Mouse (Mus musculus) intestine, embryonic 15.5 days (tissue): Measurements from ENCODE around the gene Kbtbd12. TPM values are rescaled to one million over a fixed set of nuclear protein-coding genes. Genes with fewer than 3 reads are reported as not detected.

Experiments
- ATAC-seq: fragments of 200-750 bp; cut with Nextera tagmentation; 2 replicates; pipeline ENCODE4 v1.8.0; 2017; ENCODE audit warnings: moderate TSS enrichment, moderate library complexity
- H3K27ac ChIP-seq: fragments of 300-500 bp; sonication (generic); 2 replicates; pipeline ENCODE4 v1.5.1; 2015; ENCODE audit warnings: mild to moderate bottlenecking, inconsistent platforms
- H3K27me3 ChIP-seq: fragments of 300-500 bp; sonication (generic); replicated peaks from 2 replicates; pipeline ENCODE4 v1.6.1; 2015; ENCODE audit warnings: inconsistent platforms
- H3K36me3 ChIP-seq: fragments of 300-500 bp; sonication (generic); 2 replicates; pipeline ENCODE4 v1.6.1; 2015; ENCODE audit warnings: inconsistent platforms
- H3K4me1 ChIP-seq: fragments of 300-500 bp; sonication (generic); replicated peaks from 2 replicates; pipeline ENCODE4 v1.6.1; 2015; ENCODE audit warnings: inconsistent platforms
- H3K4me2 ChIP-seq: fragments of 300-500 bp; sonication (generic); replicated peaks from 2 replicates; pipeline ENCODE4 v1.6.1; 2015; ENCODE audit warnings: mild to moderate bottlenecking, inconsistent platforms
- H3K4me3 ChIP-seq: fragments of 300-500 bp; sonication (generic); replicated peaks from 2 replicates; pipeline ENCODE4 v1.5.1; 2015; ENCODE audit warnings: inconsistent platforms
- H3K9ac ChIP-seq: fragments of 300-500 bp; sonication (generic); 2 replicates; pipeline ENCODE4 v1.6.1; 2015; ENCODE audit warnings: inconsistent platforms
- H3K9me3 ChIP-seq: fragments of 300-500 bp; sonication (generic); 2 replicates; pipeline ENCODE4 v1.6.1; 2016; ENCODE audit warnings: inconsistent platforms
- WGBS: fragments of 180-500 bp; shearing (Covaris S2); methylation state at CpG from one replicate; pipeline ENCODE4 v1.1.7; 2015; 5-methylcytosine and 5-hydroxymethylcytosine counted together
- polyA plus RNA-seq: library from polyadenylated mRNA; unstranded; fragments of >200 nt; fragmentation: Nextera tagmentation; extraction: Ambion mirVana; gene quantifications from 2 replicates; pipeline ENCODE4 v1.2.1, GENCODE M21; 2015

Kbtbd12 gene
- polyA plus RNA-seq = 0.46 and 0.78 TPM in 2 replicates

DNA sequence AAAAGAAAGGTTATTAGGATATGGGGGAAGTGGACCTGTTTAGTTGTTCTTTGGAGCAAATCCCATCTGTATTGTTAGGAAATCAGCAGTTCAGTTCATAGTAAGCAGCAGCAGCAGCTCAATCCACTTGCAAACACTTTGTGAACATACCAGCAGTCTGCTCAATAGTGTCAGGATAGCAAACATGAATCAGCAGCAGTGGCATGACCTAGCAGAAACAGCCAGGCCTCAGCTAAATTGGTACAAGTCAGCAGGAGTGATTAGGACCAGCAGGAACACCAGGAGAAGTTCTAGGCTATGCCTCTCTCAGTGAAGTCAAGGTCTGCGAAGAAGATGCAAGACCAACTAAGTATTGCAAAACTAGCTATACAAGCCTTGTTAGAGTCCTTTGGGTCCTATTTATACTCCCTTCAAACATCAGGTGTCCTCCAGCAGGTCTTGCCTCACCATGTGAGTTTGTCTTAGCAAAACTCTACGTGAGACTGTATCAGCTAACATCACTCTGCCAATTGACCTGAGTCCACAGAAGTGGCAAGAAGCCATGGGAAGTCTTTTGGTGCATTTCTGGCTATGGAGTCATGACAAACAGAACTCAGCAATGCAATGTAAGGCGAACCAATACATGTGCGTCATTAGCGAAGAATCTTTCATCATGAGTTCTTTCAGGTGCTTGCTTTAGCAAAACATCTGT lies at the start of gene Kbtbd12:
Gene Kbtbd12 (minus strand): TSS at position 340 of the 691 bp plus-strand sequence.
- Histone ChIP-seq H3K36me3 (no peaks in the 10 kb centered on the region), H3K9me3 (no peaks in the 10 kb centered on the region), H3K9ac (no peak within 1 kb of the TSS), H3K4me2 (no peak within 1 kb of the TSS), H3K27ac (no peak within 1 kb of the TSS), H3K4me3 (no peak within 1 kb of the TSS), H3K27me3 (no peaks in the 10 kb centered on the region), H3K4me1 (0 out of 2 replicates have a peak, but pooled peaks cover 5% of the 10 kb centered on the region)
- WGBS = 93% methylated on average over 5 of the region's 5 CpGs
- no peak for ATAC-seq

DNA sequence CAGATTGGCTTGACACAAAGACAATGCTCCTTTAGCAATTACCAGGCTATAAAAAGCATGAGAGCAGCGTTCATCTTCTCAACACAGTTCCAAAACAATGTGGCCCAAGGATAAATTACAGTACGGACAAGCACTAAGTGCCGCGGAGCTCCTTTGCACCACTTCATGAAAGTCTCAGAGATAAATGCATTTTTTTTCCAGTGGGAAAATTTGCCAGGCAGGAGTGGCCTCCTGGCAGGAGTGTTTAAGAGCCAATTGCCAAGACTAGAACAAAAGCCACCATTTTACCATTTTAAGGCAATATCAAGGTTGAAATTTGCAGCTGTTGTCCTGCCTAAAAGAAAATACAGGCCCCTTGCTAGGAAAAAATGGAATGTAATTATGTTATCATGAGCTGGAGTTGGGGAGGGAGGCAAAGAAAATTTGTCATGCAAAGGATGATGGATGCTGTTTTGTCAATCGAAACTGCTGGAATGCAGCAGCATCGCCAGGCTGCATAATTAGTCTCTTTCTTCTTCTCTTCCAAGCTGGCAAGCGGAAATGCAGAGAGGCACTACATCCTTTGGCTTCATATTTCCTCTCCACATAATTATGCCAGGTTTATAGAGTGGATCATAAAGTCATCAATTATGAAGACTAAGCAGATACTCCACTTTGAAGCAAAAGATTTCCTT lies 45.8 kb upstream of the Kbtbd12 start:
- Histone ChIP-seq H3K4me1 (peaks cover 5% of the 10 kb centered on the region), H3K27ac (peak overlapping the region; percentile 15; the same call in 1 of the 2 replicates), H3K27me3 (no peaks in the 10 kb centered on the region), H3K4me2 (no peak overlapping the region), H3K4me3 (no peak overlapping the region), H3K9me3 (no peaks in the 10 kb centered on the region), H3K9ac (no peak overlapping the region), H3K36me3 (no peaks in the 10 kb centered on the region)
- ATAC-seq = no peak
- WGBS = 28% methylated on average over 7 of the region's 7 CpGs

DNA sequence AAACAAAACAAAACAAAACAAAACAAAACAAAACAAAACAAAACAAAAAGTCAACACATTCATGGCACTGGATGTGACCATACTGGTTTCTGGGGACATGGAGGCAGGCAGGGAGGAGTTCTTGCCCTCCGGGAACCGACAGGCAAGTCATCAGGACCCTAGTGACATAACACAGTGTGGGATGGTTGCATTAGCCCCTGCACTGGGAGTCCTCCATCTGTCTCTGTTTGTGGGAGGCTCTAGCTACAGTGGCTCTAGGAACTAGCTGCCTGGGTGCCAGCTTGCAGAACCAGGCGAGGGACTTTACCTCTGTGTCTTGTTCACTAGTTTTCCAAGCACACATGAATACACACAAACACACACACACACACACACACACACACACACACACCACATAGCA lies 43.3 kb upstream of the Kbtbd12 start:
- no peak overlapping the region for H3K4me2 ChIP-seq
- H3K36me3 ChIP-seq = no peaks in the 10 kb centered on the region
- peaks cover 3% of the 10 kb centered on the region; the same call in 1 of the 2 replicates for H3K4me1 ChIP-seq
- H3K9ac ChIP-seq = no peak overlapping the region
- H3K9me3 ChIP-seq = no peaks in the 10 kb centered on the region
- WGBS = 81% methylated on average over 3 of the region's 3 CpGs
- H3K4me3 ChIP-seq = no peak overlapping the region
- H3K27ac ChIP-seq = no peak overlapping the region
- no peak for ATAC-seq
- H3K27me3 ChIP-seq = no peaks in the 10 kb centered on the region

DNA sequence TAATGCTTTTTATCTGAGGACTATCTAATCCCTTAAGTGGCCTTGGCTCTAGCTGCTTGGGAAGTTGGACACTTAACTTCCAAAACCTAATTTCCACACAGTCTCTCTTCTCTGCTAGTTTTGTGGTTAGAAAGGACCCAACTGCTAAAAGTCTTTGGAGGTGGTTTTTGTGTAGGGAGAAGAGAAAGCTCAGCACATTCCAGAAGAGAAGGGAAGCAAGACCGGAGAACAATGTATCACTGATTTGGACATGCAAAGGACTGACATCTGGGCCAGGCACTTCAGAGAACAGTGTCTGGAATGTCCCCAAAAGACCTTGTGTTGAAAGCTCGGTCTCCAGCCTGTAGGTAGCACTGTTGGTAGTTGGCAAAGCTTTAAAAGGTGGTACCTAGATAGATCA lies 40.0 kb upstream of the Kbtbd12 start:
- H3K4me1 ChIP-seq = no peaks in the 10 kb centered on the region
- ATAC-seq = no peak
- no peaks in the 10 kb centered on the region for H3K27me3 ChIP-seq
- H3K4me3 ChIP-seq = no peak overlapping the region
- WGBS = 65% methylated on average over 2 of the region's 2 CpGs
- no peaks in the 10 kb centered on the region for H3K36me3 ChIP-seq
- no peak overlapping the region for H3K4me2 ChIP-seq
- no peak overlapping the region for H3K9ac ChIP-seq
- H3K27ac ChIP-seq = no peak overlapping the region
- no peaks in the 10 kb centered on the region for H3K9me3 ChIP-seq

DNA sequence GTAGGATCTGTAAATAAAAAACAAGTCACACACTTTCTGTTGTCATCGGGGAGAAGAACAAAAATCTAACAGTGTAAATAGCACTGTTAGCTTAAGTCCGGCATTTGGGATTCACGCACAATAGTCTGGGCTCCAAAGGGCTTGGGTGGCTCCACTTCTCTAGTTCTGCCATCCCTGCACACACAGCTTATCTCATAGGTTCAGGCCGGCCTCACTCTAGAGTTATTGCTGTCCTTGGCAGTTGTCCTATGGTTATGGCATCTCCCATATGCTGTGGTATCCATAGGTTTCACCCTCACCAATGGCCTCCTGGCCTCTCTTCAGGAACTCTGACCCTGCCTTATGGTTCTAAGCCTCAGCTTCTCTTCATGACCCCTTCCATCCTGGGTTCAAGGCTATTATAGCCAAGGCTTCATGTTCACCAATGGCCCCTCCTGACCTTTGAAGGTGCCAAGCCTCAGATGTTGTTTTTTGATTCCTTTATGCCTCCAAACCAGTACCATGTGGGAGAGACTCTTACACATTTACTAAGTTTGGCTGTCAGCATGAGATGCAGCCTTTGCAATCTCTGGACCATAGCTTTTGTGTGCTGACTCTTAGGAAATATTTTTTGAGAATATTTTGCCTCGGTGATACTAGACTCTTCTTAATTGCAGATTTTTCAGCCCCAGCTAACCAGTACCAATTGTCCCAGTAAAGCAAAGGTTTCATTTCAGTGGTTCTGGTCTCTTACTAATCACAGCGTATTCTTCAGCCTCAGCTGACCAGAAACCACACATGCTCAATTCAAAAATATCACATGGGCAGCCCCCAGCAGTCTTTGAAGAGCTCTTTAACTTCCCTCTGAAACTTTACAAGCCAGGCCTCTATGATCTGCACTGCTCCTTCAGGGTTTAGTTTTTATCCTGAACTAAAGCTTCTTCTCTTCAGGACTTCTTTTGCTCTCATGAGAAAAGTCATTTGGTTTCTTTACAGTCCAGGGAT lies 39.3 kb upstream of the Kbtbd12 start:
- Histone ChIP-seq H3K4me2 (no peak overlapping the region), H3K27ac (no peak overlapping the region), H3K9ac (no peak overlapping the region), H3K36me3 (no peaks in the 10 kb centered on the region), H3K4me3 (no peak overlapping the region), H3K27me3 (no peaks in the 10 kb centered on the region), H3K9me3 (no peaks in the 10 kb centered on the region), H3K4me1 (no peaks in the 10 kb centered on the region)
- no peak for ATAC-seq
- 91% methylated on average over 6 of the region's 6 CpGs for WGBS

DNA sequence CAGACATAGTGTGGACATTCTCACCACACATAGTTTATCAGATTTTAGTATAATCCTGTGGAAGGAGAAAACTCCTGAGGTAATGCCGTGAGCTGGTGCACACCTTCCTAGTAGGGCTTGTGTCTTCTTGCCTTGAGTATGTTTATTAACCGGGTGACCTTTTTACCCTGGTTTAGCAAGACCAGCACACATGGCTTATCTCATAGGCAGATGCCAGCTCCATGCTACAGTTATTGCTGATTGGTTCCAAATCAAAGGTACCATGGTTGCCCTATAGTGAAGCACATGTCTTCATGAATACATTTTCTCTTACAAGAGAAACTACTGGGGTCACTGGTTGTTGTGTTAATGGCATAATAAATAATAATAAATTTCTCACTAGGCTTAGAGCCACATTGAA lies 38.1 kb upstream of the Kbtbd12 start:
- H3K4me1 ChIP-seq = no peaks in the 10 kb centered on the region
- no peak overlapping the region for H3K4me2 ChIP-seq
- 70% methylated on average over 2 of the region's 2 CpGs for WGBS
- no peak for ATAC-seq
- H3K9me3 ChIP-seq = no peaks in the 10 kb centered on the region
- no peak overlapping the region for H3K27ac ChIP-seq
- H3K36me3 ChIP-seq = no peaks in the 10 kb centered on the region
- H3K9ac ChIP-seq = no peak overlapping the region
- H3K4me3 ChIP-seq = no peak overlapping the region
- H3K27me3 ChIP-seq = no peaks in the 10 kb centered on the region

GRCm38 (mm10) chr6:88662284-88662683 lies 24.5 kb upstream of the Kbtbd12 start:
- no peak overlapping the region for H3K27ac ChIP-seq
- 83% methylated on average over 3 of the region's 3 CpGs for WGBS
- no peak overlapping the region for H3K4me2 ChIP-seq
- ATAC-seq = no peak
- H3K4me1 ChIP-seq = no peaks in the 10 kb centered on the region
- no peaks in the 10 kb centered on the region for H3K27me3 ChIP-seq
- H3K36me3 ChIP-seq = no peaks in the 10 kb centered on the region
- no peak overlapping the region for H3K4me3 ChIP-seq
- no peaks in the 10 kb centered on the region for H3K9me3 ChIP-seq
- no peak overlapping the region for H3K9ac ChIP-seq

DNA sequence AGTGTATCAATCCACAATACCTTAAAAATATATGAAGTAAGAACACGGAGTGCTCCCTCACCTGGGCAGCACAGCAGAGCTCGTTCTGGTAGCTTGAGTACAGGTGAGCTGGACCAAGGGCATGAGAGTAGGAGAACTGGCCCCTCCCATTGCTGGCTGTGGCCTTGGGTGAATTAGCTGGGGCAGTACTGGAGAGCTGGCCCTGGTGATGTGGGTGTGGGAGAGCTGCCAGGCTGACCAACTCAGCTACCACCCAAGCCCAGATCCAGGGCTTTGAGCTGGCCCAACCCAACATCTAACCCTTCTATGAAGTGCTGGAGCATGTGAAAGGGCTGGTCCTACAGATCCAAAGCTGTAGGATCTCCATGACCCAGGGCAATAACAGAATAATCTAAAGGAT lies 23.9 kb upstream of the Kbtbd12 start:
- ATAC-seq = no peak; the same call in 1 of the 2 replicates
- Histone ChIP-seq H3K4me2 (no peak overlapping the region), H3K36me3 (no peaks in the 10 kb centered on the region), H3K27me3 (no peaks in the 10 kb centered on the region), H3K9ac (no peak overlapping the region), H3K27ac (no peak overlapping the region), H3K9me3 (no peaks in the 10 kb centered on the region), H3K4me3 (no peak overlapping the region), H3K4me1 (no peaks in the 10 kb centered on the region)
- 88% methylated on average over 2 of the region's 2 CpGs for WGBS

GRCm38 (mm10) chr6:88647564-88648295 lies 10.0 kb upstream of the Kbtbd12 start:
- WGBS = 83% methylated on average over 4 of the region's 4 CpGs

GRCm38 (mm10) chr6:88644786-88645185 lies 7.0 kb upstream of the Kbtbd12 start:
- Histone ChIP-seq H3K9ac (no peak overlapping the region), H3K27me3 (no peaks in the 10 kb centered on the region), H3K4me1 (no peaks in the 10 kb centered on the region), H3K4me2 (no peak overlapping the region), H3K9me3 (no peaks in the 10 kb centered on the region), H3K4me3 (no peak overlapping the region), H3K36me3 (no peaks in the 10 kb centered on the region), H3K27ac (no peak overlapping the region)
- ATAC-seq = no peak
- 76% methylated on average over 4 of the region's 4 CpGs for WGBS

More at GRCm38 (mm10) chr6:88647564-88648295, 10.0 kb upstream of the Kbtbd12 start:
- Histone ChIP-seq H3K27me3 (no peaks in the 10 kb centered on the region), H3K36me3 (no peaks in the 10 kb centered on the region), H3K4me1 (no peaks in the 10 kb centered on the region), H3K9me3 (no peaks in the 10 kb centered on the region), H3K4me3 (no peak overlapping the region), H3K27ac (no peak overlapping the region), H3K9ac (no peak overlapping the region), H3K4me2 (no peak overlapping the region)
- no peak for ATAC-seq

GRCm38 (mm10) chr6:88641346-88641920 lies 3.7 kb upstream of the Kbtbd12 start:
- H3K27me3 ChIP-seq = no peaks in the 10 kb centered on the region
- peak; percentile 53; the same call in 1 of the 2 replicates for ATAC-seq
- H3K36me3 ChIP-seq = no peaks in the 10 kb centered on the region
- no peak overlapping the region for H3K27ac ChIP-seq
- H3K4me3 ChIP-seq = no peak overlapping the region
- no peak overlapping the region for H3K9ac ChIP-seq
- H3K4me2 ChIP-seq = no peak overlapping the region
- WGBS = 70% methylated on average over 4 of the region's 4 CpGs
- 0 out of 2 replicates have a peak, but pooled peaks cover 5% of the 10 kb centered on the region for H3K4me1 ChIP-seq
- H3K9me3 ChIP-seq = no peaks in the 10 kb centered on the region
